Mouse (Mus musculus) hindlimb bud, embryonic 11.5 days (tissue): Measurements from ENCODE around the gene Gm13023.
"Not testable (repeated sequence)": the region's sequence is repeated elsewhere in the genome, so short reads cannot be mapped to it uniquely, and the experiment has no call there.

Experiments
- DNase-seq: peaks from one replicate; pipeline ENCODE4 v3.0.0-alpha.2; 2012; ENCODE audit warnings: low read depth, low spot score; ENCODE audit errors: extremely low spot score

Gene Gm13023

GRCm38 (mm10) chr4:143789052-143789451 is at the start of gene Gm13023:
Gene Gm13023, plus strand, starts transcription at chr4:143789352.
- not testable (repeated sequence) for DNase-seq

- DNase-seq = no peak
These were observed 26.8 kb downstream of the Gm13023 start, which contains the start of gene Gm13084 for GRCm38 (mm10) chr4:143815993-143816392. Gene Gm13084, minus strand, starts transcription at chr4:143816093.
